Mouse (Mus musculus) MEL (cell line): ENCODE results near the gene Rit1. TPM values are rescaled to one million over a fixed set of nuclear protein-coding genes. Genes with fewer than 3 reads are reported as not detected.

Source experiments
- DNase-seq: peaks from one replicate; pipeline ENCODE4 v3.0.0; 2011; ENCODE audit warnings: low read depth, low spot score
- H3K27ac ChIP-seq: 2 replicates; pipeline ENCODE4 v1.5.1; 2012; ENCODE audit warnings: low read depth, mild to moderate bottlenecking, control low read depth, low read length, moderate library complexity; ENCODE audit not compliant: control insufficient read depth
- H3K27me3 ChIP-seq, 2 experiments: fragments of 150-350 bp in 1 of 2; sonication (generic) in 1 of 2; 2 replicates each; pipeline ENCODE4 v1.6.1; 2012; ENCODE audit warnings: low read length in 2 of 2, mild to moderate bottlenecking in 2 of 2, improper control_type of control experiment in 1 of 2, moderate library complexity in 1 of 2; ENCODE audit not compliant: insufficient read depth in 2 of 2, control insufficient read depth in 1 of 2
- H3K36me3 ChIP-seq, 2 experiments: 2 replicates each; pipeline ENCODE4 v1.6.1; 2012 to 2014; ENCODE audit warnings: low read length in 2 of 2, improper control_type of control experiment in 1 of 2, inconsistent platforms in 1 of 2, mild to moderate bottlenecking in 1 of 2; ENCODE audit not compliant: insufficient read depth in 2 of 2, control insufficient read depth in 1 of 2
- H3K4me1 ChIP-seq, 2 experiments: fragments of 150-350 bp in 1 of 2; sonication (generic) in 1 of 2; 2 replicates each; pipeline ENCODE4 v1.6.1; 2012; ENCODE audit warnings: low read length in 2 of 2, improper control_type of control experiment in 1 of 2, mild to moderate bottlenecking in 1 of 2; ENCODE audit not compliant: insufficient read depth in 2 of 2, control insufficient read depth in 1 of 2
- H3K4me3 ChIP-seq, 2 experiments: fragments of 150-350 bp in 1 of 2; sonication (generic) in 1 of 2; 2 replicates each; pipeline ENCODE4 v1.5.1; 2012; ENCODE audit warnings: low read depth in 2 of 2, low read length in 2 of 2, mild to moderate bottlenecking in 2 of 2, moderate library complexity in 2 of 2, control low read depth in 1 of 2, improper control_type of control experiment in 1 of 2; ENCODE audit not compliant: control insufficient read depth in 1 of 2, insufficient read depth in 1 of 2
- H3K79me2 ChIP-seq: 2 replicates; pipeline ENCODE4 v1.6.1; 2012; ENCODE audit warnings: mild to moderate bottlenecking, low read length, moderate library complexity; ENCODE audit not compliant: control insufficient read depth, poor library complexity, insufficient read depth
- H3K9ac ChIP-seq: 2 replicates; pipeline ENCODE4 v1.6.1; 2012; ENCODE audit warnings: low read depth, mild to moderate bottlenecking, control low read depth, low read length, moderate library complexity; ENCODE audit not compliant: control insufficient read depth, poor library complexity, severe bottlenecking
- H3K9me3 ChIP-seq: fragments of 150-350 bp; sonication (generic); replicated peaks from 2 replicates; pipeline ENCODE4 v1.6.1; 2012; ENCODE audit warnings: mild to moderate bottlenecking, low read length, improper control_type of control experiment, moderate library complexity; ENCODE audit not compliant: insufficient read depth
- BHLHE40 ChIP-seq: IDR thresholded peaks from 2 replicates; pipeline ENCODE4 v1.6.1; 2012; ENCODE audit warnings: low read depth, mild to moderate bottlenecking, inconsistent platforms, low read length, improper control_type of control experiment, borderline replicate concordance
- CHD1 ChIP-seq: IDR thresholded peaks from 2 replicates; pipeline ENCODE4 v1.6.1; 2012; ENCODE audit warnings: low read depth, mild to moderate bottlenecking, inconsistent platforms, low read length, improper control_type of control experiment
- E2F4 ChIP-seq: IDR thresholded peaks from 2 replicates; pipeline ENCODE4 v1.6.1; 2011; ENCODE audit warnings: low read depth, low read length, improper control_type of control experiment, borderline replicate concordance
- ELF1 ChIP-seq: IDR thresholded peaks from 2 replicates; pipeline ENCODE4 v1.6.1; 2014; ENCODE audit warnings: low read depth, mild to moderate bottlenecking, inconsistent platforms, low read length, improper control_type of control experiment, moderate library complexity
- EP300 ChIP-seq, 2 experiments: IDR thresholded peaks; 2 replicates each; pipeline ENCODE4 v1.6.1; 2011; ENCODE audit warnings: improper control_type of control experiment in 2 of 2, low read length in 2 of 2, low read depth in 1 of 2, mild to moderate bottlenecking in 1 of 2
- ETS1 ChIP-seq: IDR thresholded peaks from 2 replicates; pipeline ENCODE4 v1.6.1; 2012; ENCODE audit warnings: low read depth, mild to moderate bottlenecking, inconsistent platforms, low read length, improper control_type of control experiment, moderate library complexity
- GABPA ChIP-seq: IDR thresholded peaks from 2 replicates; pipeline ENCODE4 v1.6.1; 2012; ENCODE audit warnings: low read depth, mild to moderate bottlenecking, inconsistent platforms, low read length, improper control_type of control experiment, moderate library complexity
- GATA1 ChIP-seq: IDR thresholded peaks from 2 replicates; pipeline ENCODE4 v1.6.1; 2011; ENCODE audit warnings: low read depth, low read length, improper control_type of control experiment
- HCFC1 ChIP-seq: IDR thresholded peaks from 2 replicates; pipeline ENCODE4 v1.6.1; 2012; ENCODE audit warnings: low read depth, mild to moderate bottlenecking, inconsistent platforms, low read length, improper control_type of control experiment, moderate library complexity
- JUND ChIP-seq: IDR thresholded peaks from 2 replicates; pipeline ENCODE4 v1.6.1; 2011; ENCODE audit warnings: low read depth, mild to moderate bottlenecking, improper control_type of control experiment, low read length
- KAT2A ChIP-seq: conservative IDR thresholded peaks from 2 replicates; pipeline ENCODE4 v1.6.1; 2012; ENCODE audit warnings: low read depth, low read length, improper control_type of control experiment, inconsistent platforms
- MAFK ChIP-seq: IDR thresholded peaks from 2 replicates; pipeline ENCODE4 v1.6.1; 2011; ENCODE audit warnings: low read depth, mild to moderate bottlenecking, low read length, improper control_type of control experiment, borderline replicate concordance
- MAX ChIP-seq: IDR thresholded peaks from 2 replicates; pipeline ENCODE4 v1.6.1; 2011; ENCODE audit warnings: low read length, improper control_type of control experiment
- MAZ ChIP-seq: IDR thresholded peaks from 2 replicates; pipeline ENCODE4 v1.6.1; 2012; ENCODE audit warnings: low read depth, mild to moderate bottlenecking, inconsistent platforms, low read length, improper control_type of control experiment
- MEF2A ChIP-seq: IDR thresholded peaks from 2 replicates; pipeline ENCODE4 v1.6.1; 2014; ENCODE audit warnings: low read depth, mild to moderate bottlenecking, inconsistent platforms, low read length, improper control_type of control experiment; ENCODE audit not compliant: poor library complexity, insufficient replicate concordance, severe bottlenecking; ENCODE audit errors: extremely low read depth
- MXI1 ChIP-seq: IDR thresholded peaks from 2 replicates; pipeline ENCODE4 v1.6.1; 2011; ENCODE audit warnings: mild to moderate bottlenecking, low read depth, low read length, improper control_type of control experiment
- MYC ChIP-seq: IDR thresholded peaks from 2 replicates; pipeline ENCODE4 v1.6.1; 2011; ENCODE audit warnings: low read depth, mild to moderate bottlenecking, low read length, improper control_type of control experiment, moderate library complexity
- NELFE ChIP-seq: IDR thresholded peaks from 2 replicates; pipeline ENCODE4 v1.6.1; 2011; ENCODE audit warnings: low read depth, low read length, improper control_type of control experiment
- NRF1 ChIP-seq: IDR thresholded peaks from 2 replicates; pipeline ENCODE4 v1.6.1; 2014; ENCODE audit warnings: low read depth, mild to moderate bottlenecking, inconsistent platforms, low read length, improper control_type of control experiment, moderate library complexity; ENCODE audit not compliant: poor library complexity, insufficient read depth, severe bottlenecking
- POLR2A ChIP-seq, 2 experiments: IDR thresholded peaks; 2 replicates each; pipeline ENCODE4 v1.6.1; 2011 to 2012; ENCODE audit warnings: low read length in 2 of 2, mild to moderate bottlenecking in 2 of 2, control low read depth in 1 of 2, improper control_type of control experiment in 1 of 2, low read depth in 1 of 2, moderate library complexity in 1 of 2; ENCODE audit not compliant: control insufficient read depth in 1 of 2, insufficient read depth in 1 of 2, poor library complexity in 1 of 2
- POLR2AphosphoS2 ChIP-seq: IDR thresholded peaks from 2 replicates; pipeline ENCODE4 v1.6.1; 2011; ENCODE audit warnings: low read length, improper control_type of control experiment
- POLR2AphosphoS5 ChIP-seq: IDR thresholded peaks from 2 replicates; pipeline ENCODE4 v1.6.1; 2012; ENCODE audit warnings: low read depth, borderline replicate concordance, mild to moderate bottlenecking, inconsistent platforms, low read length, moderate library complexity, mixed read lengths
- RCOR1 ChIP-seq: IDR thresholded peaks from 2 replicates; pipeline ENCODE4 v1.6.1; 2012; ENCODE audit warnings: low read depth, mild to moderate bottlenecking, inconsistent platforms, low read length, improper control_type of control experiment
- SIN3A ChIP-seq: IDR thresholded peaks from 2 replicates; pipeline ENCODE4 v1.6.1; 2012; ENCODE audit warnings: low read length, improper control_type of control experiment, inconsistent platforms
- SMC3 ChIP-seq: IDR thresholded peaks from 2 replicates; pipeline ENCODE4 v1.6.1; 2011; ENCODE audit warnings: low read depth, low read length, improper control_type of control experiment
- TBP ChIP-seq: IDR thresholded peaks from 2 replicates; pipeline ENCODE4 v1.8.0; 2011; ENCODE audit warnings: low read depth, low read length, improper control_type of control experiment
- TCF12 ChIP-seq: IDR thresholded peaks from 2 replicates; pipeline ENCODE4 v1.6.1; 2014; ENCODE audit warnings: low read depth, mild to moderate bottlenecking, inconsistent platforms, low read length, improper control_type of control experiment, moderate library complexity
- UBTF ChIP-seq: IDR thresholded peaks from 2 replicates; pipeline ENCODE4 v1.6.1; 2012; ENCODE audit warnings: low read depth, mild to moderate bottlenecking, inconsistent platforms, low read length, improper control_type of control experiment, moderate library complexity, borderline replicate concordance; ENCODE audit not compliant: insufficient read depth
- USF1 ChIP-seq: IDR thresholded peaks from 2 replicates; pipeline ENCODE4 v1.6.1; 2014; ENCODE audit warnings: low read depth, mild to moderate bottlenecking, inconsistent platforms, low read length, improper control_type of control experiment, moderate library complexity
- USF2 ChIP-seq, 2 experiments: IDR thresholded peaks; 2 replicates each; pipeline ENCODE4 v1.6.1; 2011 to 2012; ENCODE audit warnings: improper control_type of control experiment in 2 of 2, low read length in 2 of 2, borderline replicate concordance in 1 of 2, inconsistent platforms in 1 of 2, low read depth in 1 of 2, mild to moderate bottlenecking in 1 of 2; ENCODE audit not compliant: insufficient read depth in 1 of 2
- ZC3H11A ChIP-seq: IDR thresholded peaks from 2 replicates; pipeline ENCODE4 v1.6.1; 2012; ENCODE audit warnings: low read depth, mild to moderate bottlenecking, inconsistent platforms, low read length, improper control_type of control experiment
- ZKSCAN1 ChIP-seq: IDR thresholded peaks from 2 replicates; pipeline ENCODE4 v1.6.1; 2012; ENCODE audit warnings: low read depth, mild to moderate bottlenecking, inconsistent platforms, low read length, improper control_type of control experiment, moderate library complexity
- ZMIZ1 ChIP-seq: IDR thresholded peaks from 2 replicates; pipeline ENCODE4 v1.6.1; 2012; ENCODE audit warnings: low read depth, mild to moderate bottlenecking, inconsistent platforms, low read length, improper control_type of control experiment, moderate library complexity
- ZNF384 ChIP-seq: IDR thresholded peaks from 2 replicates; pipeline ENCODE4 v1.6.1; 2012; ENCODE audit warnings: low read depth, mild to moderate bottlenecking, inconsistent platforms, low read length, improper control_type of control experiment
- polyA plus RNA-seq, 2 experiments: library from polyadenylated mRNA; stranded (reverse) in 1 of 2; unstranded in 1 of 2; fragments of >175 nt in 1 of 2; fragments of >200 nt in 1 of 2; gene quantifications; 2 replicates each; pipeline versions ENCODE4 v1.2.1 to v1.2.4; 2012; ENCODE audit warnings: low replicate concordance in 2 of 2, low read depth in 1 of 2; ENCODE audit not compliant: insufficient read length in 2 of 2, insufficient read depth in 1 of 2, missing spikeins in 1 of 2
- total RNA-seq: library from RNA; depleted of rRNA; stranded (reverse); fragments of 300-350 nt; gene quantifications from 2 replicates; pipeline ENCODE4 v1.2.3, GENCODE M21; 2012

Gene Rit1
- total and polyA plus RNA-seq, 3 experiments = 28.7 to 34.1 TPM; not detected in 1

DNA sequence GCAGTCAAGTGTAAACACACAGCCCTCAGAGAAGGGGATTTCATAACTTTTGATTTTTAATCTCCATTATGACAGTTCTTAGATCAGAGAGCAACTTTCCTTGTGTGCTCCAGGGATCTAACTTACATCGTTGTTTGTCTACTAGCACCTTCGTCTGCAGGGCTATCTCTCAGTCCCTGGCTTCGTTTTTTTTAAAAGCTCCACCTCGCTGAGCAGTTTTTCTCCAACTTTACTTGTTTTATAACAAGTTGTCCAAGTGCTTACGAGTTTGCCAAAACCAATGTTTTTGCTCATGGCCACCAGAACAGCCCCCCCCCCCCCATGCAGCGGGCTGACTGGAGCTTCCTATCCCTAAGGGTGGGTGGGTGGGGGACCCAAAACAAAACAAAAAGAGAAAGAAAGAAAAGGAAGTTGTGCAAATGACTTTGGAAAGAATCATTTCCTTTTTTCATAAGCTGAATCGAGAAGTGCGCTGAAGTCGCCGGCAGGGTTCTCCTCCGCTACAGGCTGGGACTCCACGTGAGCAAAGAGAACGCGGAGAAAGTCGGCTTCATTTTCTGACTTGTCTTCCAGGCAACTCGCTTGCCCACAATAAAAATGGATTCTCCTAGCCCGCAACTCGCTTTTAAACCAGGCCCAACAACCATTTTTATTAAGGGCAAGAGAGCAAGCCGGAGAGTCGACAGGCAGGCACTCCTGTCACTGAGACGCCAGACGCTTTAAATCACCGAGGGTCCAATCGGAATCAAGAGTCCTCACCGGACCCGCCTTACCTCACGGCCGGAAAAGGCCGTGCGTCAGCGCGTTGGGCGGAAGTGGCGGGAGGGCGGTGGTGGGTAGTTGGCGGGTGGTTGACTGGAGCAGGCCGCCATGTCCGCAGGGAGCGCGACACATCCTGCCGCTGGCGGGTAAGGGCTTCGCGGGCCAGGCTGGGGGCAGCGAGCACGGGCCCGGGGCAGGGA lies 31.4 kb upstream of the Rit1 start, which contains the start of gene Khdc4:
Khdc4 (plus strand) TSS at position 824 of the 962 bp plus-strand sequence.
- Histone ChIP-seq H3K27me3 (no peaks in the 10 kb centered on the region), H3K27ac (peak within 1 kb of the TSS; percentile 97), H3K4me3 (peak within 1 kb of the TSS; percentile 78 to 97), H3K9me3 (no peaks in the 10 kb centered on the region), H3K4me1 (peaks cover 8 to 13% of the 10 kb centered on the region in 2 experiments), H3K9ac (peak within 1 kb of the TSS; percentile 88), H3K36me3 (peaks cover 28 to 31% of the 10 kb centered on the region in 2 experiments), H3K79me2 (peaks cover 33% of the 10 kb centered on the region)
- peak; percentile 100 for DNase-seq
- TF ChIP-seq POLR2AphosphoS5 (0 out of 2 replicates have a peak, but pooled peaks have one; percentile 25), MEF2A (no peak), SIN3A (peak; percentile 96), BHLHE40 (peak; percentile 57; the same call in 1 of the 2 replicates), MXI1 (peak; percentile 99), JUND (no peak), MYC (peak; percentile 95), UBTF (0 out of 2 replicates have a peak, but pooled peaks have one; percentile 29), NELFE (peak; percentile 95), ZC3H11A (no peak), MAZ (no peak; the same call in 1 of the 2 replicates), E2F4 (no peak), POLR2AphosphoS2 (peak; percentile 98; the same call in 1 of the 2 replicates), USF2 (IDR thresholded peaks at IDR 0.05; ENCODE audit: borderline replicate concordance in 1 of 2, insufficient read depth in 1 of 2, low read depth in 1 of 2, low read length in 2 of 2) (no peak), TCF12 (peak; percentile 66), ZKSCAN1 (no peak), NRF1 (peak; percentile 58), MAX (peak; percentile 90), EP300 (IDR thresholded peaks at IDR 0.05; ENCODE audit: low read depth in 1 of 2, low read length in 2 of 2) (no peak), ELF1 (peak; percentile 92), GATA1 (peak; percentile 4; the same call in 1 of the 2 replicates), ETS1 (peak; percentile 48), ZMIZ1 (peak; percentile 96), SMC3 (no peak), RCOR1 (peak; percentile 92), TBP (peak; percentile 95), HCFC1 (peak; percentile 98), ZNF384 (peak; percentile 56; the same call in 1 of the 2 replicates), USF1 (peak; percentile 69), GABPA (no peak), POLR2A (IDR thresholded peaks at IDR 0.05; ENCODE audit: control insufficient read depth in 1 of 2, insufficient read depth in 1 of 2, low read depth in 1 of 2, low read length in 2 of 2, poor library complexity in 1 of 2) (peak; percentile 93 to 97), MAFK (no peak), CHD1 (no peak), KAT2A (peak; percentile 90)
